Mouse (Mus musculus) heart, embryonic 13.5 days (tissue): ENCODE data around the gene Hjurp. TPM values are rescaled to one million over a fixed set of nuclear protein-coding genes. Genes with fewer than 3 reads are reported as not detected.

Source experiments
- ATAC-seq: fragments of 200-750 bp; cut with Nextera tagmentation; 2 replicates; pipeline ENCODE4 v1.8.0; 2017; ENCODE audit warnings: moderate TSS enrichment; ENCODE audit not compliant: insufficient number of reproducible peaks, low FRiP score, low TSS enrichment; ENCODE audit errors: extremely low read depth
- H3K27ac ChIP-seq: fragments of 300-500 bp; sonication (generic); replicated peaks from 2 replicates; pipeline ENCODE4 v1.5.1; 2015; ENCODE audit warnings: moderate library complexity, mild to moderate bottlenecking, inconsistent platforms
- H3K27me3 ChIP-seq: fragments of 300-500 bp; sonication (generic); replicated peaks from 2 replicates; pipeline ENCODE4 v1.6.1; 2015; ENCODE audit warnings: mild to moderate bottlenecking, inconsistent platforms
- H3K36me3 ChIP-seq: fragments of 300-500 bp; sonication (generic); 2 replicates; pipeline ENCODE4 v1.6.1; 2015; ENCODE audit warnings: mild to moderate bottlenecking, inconsistent platforms
- H3K4me1 ChIP-seq: fragments of 300-500 bp; sonication (generic); 2 replicates; pipeline ENCODE4 v1.6.1; 2015; ENCODE audit warnings: inconsistent platforms
- H3K4me2 ChIP-seq: fragments of 300-500 bp; sonication (generic); 2 replicates; pipeline ENCODE4 v1.6.1; 2015; ENCODE audit warnings: inconsistent platforms, mild to moderate bottlenecking, moderate library complexity
- H3K4me3 ChIP-seq: fragments of 300-500 bp; sonication (generic); 2 replicates; pipeline ENCODE4 v1.5.1; 2015; ENCODE audit warnings: moderate library complexity, mild to moderate bottlenecking, inconsistent platforms
- H3K9ac ChIP-seq: fragments of 300-500 bp; sonication (generic); 2 replicates; pipeline ENCODE4 v1.6.1; 2015; ENCODE audit warnings: inconsistent platforms, mild to moderate bottlenecking, moderate library complexity
- H3K9me3 ChIP-seq: fragments of 300-500 bp; sonication (generic); 2 replicates; pipeline ENCODE4 v1.6.1; 2016; ENCODE audit warnings: inconsistent platforms
- WGBS: fragments of 180-500 bp; shearing (Covaris S2); methylation state at CpG from one replicate; pipeline ENCODE4 v1.1.7; 2015; ENCODE audit warnings: mixed read lengths; 5-methylcytosine and 5-hydroxymethylcytosine counted together
- polyA plus RNA-seq: library from polyadenylated mRNA; unstranded; fragments of >200 nt; fragmentation: Nextera tagmentation; extraction: Ambion mirVana; gene quantifications from 2 replicates; pipeline ENCODE4 v1.2.1, GENCODE M21; 2015

The Hjurp gene
- polyA plus RNA-seq, 1 experiment from 2014 or later = 102 TPM

DNA sequence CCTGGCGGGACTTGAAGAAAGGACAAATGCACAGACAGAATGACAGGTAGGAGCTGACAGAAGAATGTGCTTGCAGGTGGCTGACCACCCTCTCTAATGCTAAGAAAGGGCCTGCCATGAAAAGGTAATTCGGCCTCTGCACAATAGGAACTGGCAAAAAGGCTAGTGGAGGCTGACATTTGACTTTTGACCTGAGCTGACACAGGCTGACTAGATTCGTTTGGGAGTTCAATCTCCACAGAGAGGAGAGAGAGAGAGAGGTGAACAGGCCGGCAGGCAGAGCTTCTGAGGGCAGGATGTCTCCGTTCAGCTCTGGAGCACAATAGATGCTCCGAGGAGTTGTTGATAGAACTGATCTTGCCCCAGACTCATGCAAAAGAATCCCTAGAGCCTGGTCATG, 31.0 kb downstream of the Hjurp start:
- ATAC-seq = no peak
- Histone ChIP-seq H3K9me3 (peaks cover 97% of the 10 kb centered on the region), H3K9ac (no peak overlapping the region), H3K27ac (no peak overlapping the region), H3K27me3 (no peaks in the 10 kb centered on the region), H3K4me2 (no peak overlapping the region), H3K36me3 (no peaks in the 10 kb centered on the region), H3K4me1 (no peaks in the 10 kb centered on the region), H3K4me3 (no peak overlapping the region)
- 41% methylated on average over 6 of the region's 6 CpGs for WGBS

GRCm38 (mm10) chr1:88245881-88246280, 31.6 kb downstream of the Hjurp start:
- ATAC-seq = no peak
- Histone ChIP-seq H3K36me3 (no peaks in the 10 kb centered on the region), H3K27me3 (no peaks in the 10 kb centered on the region), H3K4me3 (no peak overlapping the region), H3K9ac (no peak overlapping the region), H3K9me3 (peaks cover 97% of the 10 kb centered on the region), H3K27ac (no peak overlapping the region), H3K4me1 (no peaks in the 10 kb centered on the region), H3K4me2 (no peak overlapping the region)
- WGBS = 69% methylated on average over 6 of the region's 6 CpGs

GRCm38 (mm10) chr1:88243861-88244260, 33.6 kb downstream of the Hjurp start:
- Histone ChIP-seq H3K36me3 (no peaks in the 10 kb centered on the region), H3K27ac (no peak overlapping the region), H3K27me3 (no peaks in the 10 kb centered on the region), H3K4me2 (no peak overlapping the region), H3K9ac (no peak overlapping the region), H3K4me3 (no peak overlapping the region), H3K4me1 (no peaks in the 10 kb centered on the region), H3K9me3 (peaks cover 97% of the 10 kb centered on the region)
- ATAC-seq = no peak
- WGBS = 58% methylated on average over 5 of the region's 5 CpGs

DNA sequence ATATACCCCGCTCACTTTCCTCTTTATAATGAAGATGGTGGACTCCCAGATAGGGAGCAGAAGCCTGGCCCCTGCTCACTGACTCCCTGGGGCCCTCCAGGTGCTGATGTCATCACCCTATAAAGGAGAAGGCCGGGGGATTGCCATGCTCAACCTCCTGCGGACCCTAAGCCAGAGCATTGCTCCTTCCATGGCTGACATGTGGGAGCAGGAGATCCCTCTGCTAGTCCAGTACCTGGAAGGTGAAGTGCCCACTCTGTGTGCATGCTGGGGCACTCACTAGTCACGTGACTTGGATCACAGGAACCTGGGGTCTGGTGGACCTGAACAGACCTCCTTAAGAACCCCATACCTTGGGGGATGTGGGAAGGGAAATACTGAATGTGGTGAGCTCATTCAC, 36.9 kb downstream of the Hjurp start:
- ATAC-seq = no peak
- peaks cover 95% of the 10 kb centered on the region for H3K9me3 ChIP-seq
- 53% methylated on average over 4 of the region's 4 CpGs for WGBS
- no peaks in the 10 kb centered on the region for H3K27me3 ChIP-seq
- no peak overlapping the region for H3K4me2 ChIP-seq
- no peaks in the 10 kb centered on the region for H3K36me3 ChIP-seq
- H3K9ac ChIP-seq = no peak overlapping the region
- no peak overlapping the region for H3K4me3 ChIP-seq
- no peak overlapping the region for H3K27ac ChIP-seq
- H3K4me1 ChIP-seq = no peaks in the 10 kb centered on the region

- Histone ChIP-seq H3K9me3 (peaks cover 95% of the 10 kb centered on the region), H3K27ac (no peak overlapping the region), H3K4me1 (no peaks in the 10 kb centered on the region), H3K27me3 (no peaks in the 10 kb centered on the region), H3K4me2 (no peak overlapping the region), H3K36me3 (no peaks in the 10 kb centered on the region), H3K4me3 (no peak overlapping the region), H3K9ac (no peak overlapping the region)
- WGBS = 63% methylated on average over 5 of the region's 5 CpGs
- ATAC-seq = no peak
Measured at GRCm38 (mm10) chr1:88240072-88240471, 37.4 kb downstream of the Hjurp start.

DNA sequence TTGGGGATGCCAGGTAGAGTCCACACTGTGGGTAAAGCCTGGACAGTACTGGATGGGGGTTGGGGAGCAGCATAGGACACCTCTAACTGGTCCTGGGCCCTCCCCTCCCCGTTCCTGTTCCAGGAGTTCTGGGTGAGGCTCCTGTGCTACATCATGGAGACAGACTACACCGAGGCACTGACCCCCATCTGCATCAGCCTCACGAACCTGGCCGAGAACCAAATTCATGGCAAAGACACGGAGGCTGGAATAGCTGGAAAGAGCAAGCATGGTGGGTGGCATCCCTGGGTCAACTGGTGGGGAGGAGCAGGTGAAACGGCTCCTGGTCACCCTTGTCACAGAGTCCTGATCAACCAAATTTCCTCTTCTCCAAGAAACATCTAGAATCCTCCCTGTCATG, 38.7 kb downstream of the Hjurp start:
- WGBS = 68% methylated on average over 6 of the region's 6 CpGs
- Histone ChIP-seq H3K27ac (no peak overlapping the region), H3K27me3 (no peaks in the 10 kb centered on the region), H3K9ac (no peak overlapping the region), H3K9me3 (peaks cover 94% of the 10 kb centered on the region), H3K4me2 (no peak overlapping the region), H3K4me1 (no peaks in the 10 kb centered on the region), H3K36me3 (no peaks in the 10 kb centered on the region), H3K4me3 (no peak overlapping the region)
- 0 out of 2 replicates have a peak, but pooled peaks have one; percentile 1 for ATAC-seq

GRCm38 (mm10) chr1:88237311-88237710, 40.1 kb downstream of the Hjurp start:
- H3K27ac ChIP-seq = no peak overlapping the region
- ATAC-seq = no peak
- H3K4me1 ChIP-seq = no peaks in the 10 kb centered on the region
- no peak overlapping the region for H3K9ac ChIP-seq
- no peaks in the 10 kb centered on the region for H3K27me3 ChIP-seq
- 62% methylated on average over 5 of the region's 5 CpGs for WGBS
- H3K4me3 ChIP-seq = no peak overlapping the region
- H3K4me2 ChIP-seq = no peak overlapping the region
- no peaks in the 10 kb centered on the region for H3K36me3 ChIP-seq
- H3K9me3 ChIP-seq = peaks cover 94% of the 10 kb centered on the region

GRCm38 (mm10) chr1:88235894-88236415, 41.5 kb downstream of the Hjurp start:
- 50% methylated on average over 4 of the region's 4 CpGs for WGBS
- Histone ChIP-seq H3K36me3 (no peaks in the 10 kb centered on the region), H3K4me2 (no peak overlapping the region), H3K27ac (no peak overlapping the region), H3K9ac (no peak overlapping the region), H3K27me3 (no peaks in the 10 kb centered on the region), H3K4me3 (no peak overlapping the region), H3K9me3 (peaks cover 94% of the 10 kb centered on the region), H3K4me1 (no peaks in the 10 kb centered on the region)
- no peak for ATAC-seq

GRCm38 (mm10) chr1:88235046-88235893, 42.2 kb downstream of the Hjurp start:
- H3K9ac ChIP-seq = no peak overlapping the region
- peaks cover 94% of the 10 kb centered on the region for H3K9me3 ChIP-seq
- no peaks in the 10 kb centered on the region for H3K27me3 ChIP-seq
- 52% methylated on average over 11 of the region's 11 CpGs for WGBS
- H3K4me3 ChIP-seq = no peak overlapping the region
- no peak overlapping the region for H3K27ac ChIP-seq
- H3K4me2 ChIP-seq = no peak overlapping the region
- H3K36me3 ChIP-seq = no peaks in the 10 kb centered on the region
- no peaks in the 10 kb centered on the region for H3K4me1 ChIP-seq
- ATAC-seq = no peak

GRCm38 (mm10) chr1:88234646-88235045, 42.8 kb downstream of the Hjurp start:
- no peak overlapping the region for H3K9ac ChIP-seq
- WGBS = 39% methylated on average over 5 of the region's 5 CpGs
- no peak overlapping the region for H3K27ac ChIP-seq
- H3K4me1 ChIP-seq = no peaks in the 10 kb centered on the region
- no peak for ATAC-seq
- H3K4me2 ChIP-seq = no peak overlapping the region
- peaks cover 94% of the 10 kb centered on the region for H3K9me3 ChIP-seq
- H3K36me3 ChIP-seq = no peaks in the 10 kb centered on the region
- no peaks in the 10 kb centered on the region for H3K27me3 ChIP-seq
- no peak overlapping the region for H3K4me3 ChIP-seq

GRCm38 (mm10) chr1:88234248-88234610, 43.2 kb downstream of the Hjurp start:
- Histone ChIP-seq H3K27ac (no peak overlapping the region), H3K27me3 (no peaks in the 10 kb centered on the region), H3K4me2 (no peak overlapping the region), H3K36me3 (no peaks in the 10 kb centered on the region), H3K4me1 (no peaks in the 10 kb centered on the region), H3K9me3 (peaks cover 94% of the 10 kb centered on the region), H3K4me3 (no peak overlapping the region), H3K9ac (no peak overlapping the region)
- no peak for ATAC-seq
- 56% methylated on average over 4 of the region's 4 CpGs for WGBS
